Mouse (Mus musculus) forebrain, embryonic 14.5 days (tissue): Measurements from ENCODE around the gene Sema3f. TPM values are rescaled to one million over a fixed set of nuclear protein-coding genes. Genes with fewer than 3 reads are reported as not detected.
"Not testable (repeated sequence)": the region's sequence is repeated elsewhere in the genome, so short reads cannot be mapped to it uniquely, and the experiment has no call there.

Experiments
- ATAC-seq: fragments of 200-750 bp; cut with Nextera tagmentation; 2 replicates; pipeline ENCODE4 v1.8.0; 2017; ENCODE audit warnings: mild to moderate bottlenecking, moderate library complexity
- DNase-seq: peaks from one replicate; pipeline ENCODE4 v3.0.0-alpha.2; 2015; ENCODE audit warnings: low spot score
- H3K27ac ChIP-seq: fragments of 300-500 bp; sonication (generic); 2 replicates; pipeline ENCODE4 v1.5.1; 2014; ENCODE audit warnings: low read depth, mild to moderate bottlenecking, control low read depth, low read length, moderate library complexity
- H3K27me3 ChIP-seq: fragments of 300-500 bp; sonication (generic); replicated peaks from 2 replicates; pipeline ENCODE4 v1.6.1; 2014; ENCODE audit warnings: low read length, control low read depth, mixed read lengths; ENCODE audit not compliant: control insufficient read depth, insufficient read depth
- H3K36me3 ChIP-seq: fragments of 300-500 bp; sonication (generic); 2 replicates; pipeline ENCODE4 v1.6.1; 2014; ENCODE audit warnings: low read length, control low read depth; ENCODE audit not compliant: control insufficient read depth, insufficient read depth
- H3K4me1 ChIP-seq: fragments of 300-500 bp; sonication (generic); 2 replicates; pipeline ENCODE4 v1.6.1; 2014; ENCODE audit warnings: antibody characterized with exemption, low read length, control low read depth; ENCODE audit not compliant: control insufficient read depth, insufficient read depth
- H3K4me2 ChIP-seq: fragments of 300-500 bp; sonication (generic); 2 replicates; pipeline ENCODE4 v1.6.1; 2014; ENCODE audit warnings: mild to moderate bottlenecking, control low read depth, low read length
- H3K4me3 ChIP-seq: fragments of 300-500 bp; sonication (generic); 2 replicates; pipeline ENCODE4 v1.5.1; 2014; ENCODE audit warnings: low read depth, low read length, control low read depth
- H3K9ac ChIP-seq: fragments of 300-500 bp; sonication (generic); 2 replicates; pipeline ENCODE4 v1.6.1; 2014; ENCODE audit warnings: mild to moderate bottlenecking, low read length, control low read depth, moderate library complexity
- H3K9me3 ChIP-seq: fragments of 300-500 bp; sonication (generic); replicated peaks from 2 replicates; pipeline ENCODE4 v1.6.1; 2016; ENCODE audit warnings: low read length, control low read depth, mixed read lengths; ENCODE audit not compliant: control insufficient read depth
- WGBS: fragments of 180-500 bp; shearing (Covaris S2); extraction: QIAGEN DNeasy Blood & Tissue Kit; methylation state at CpG from one replicate; pipeline ENCODE4 v1.1.7; 2014; 5-methylcytosine and 5-hydroxymethylcytosine counted together
- polyA plus RNA-seq: library from polyadenylated mRNA; unstranded; fragments of >200 nt; fragmentation: Nextera tagmentation; extraction: Ambion mirVana; gene quantifications from 2 replicates; pipeline ENCODE4 v1.2.1, GENCODE M21; 2014

The Sema3f gene
- polyA plus RNA-seq, 1 experiment from 2014 or later: 7.4 TPM

GRCm38 (mm10) chr9:107688939-107689338 is 21.3 kb downstream of the Sema3f start:
- H3K4me2 ChIP-seq: no peak overlapping the region
- H3K9me3 ChIP-seq: no peaks in the 10 kb centered on the region
- 81% methylated on average over 7 of the region's 7 CpGs for WGBS
- H3K4me3 ChIP-seq: no peak overlapping the region
- ATAC-seq (no peak), DNase-seq (no peak)
- H3K27me3 ChIP-seq: no peaks in the 10 kb centered on the region
- no peak overlapping the region for H3K27ac ChIP-seq
- H3K4me1 ChIP-seq: peaks cover 4% of the 10 kb centered on the region; the same call in 1 of the 2 replicates
- peaks cover 50% of the 10 kb centered on the region for H3K36me3 ChIP-seq
- no peak overlapping the region for H3K9ac ChIP-seq

- Histone ChIP-seq H3K4me2 (no peak overlapping the region), H3K36me3 (peaks cover 56% of the 10 kb centered on the region), H3K27ac (no peak overlapping the region), H3K4me1 (peaks cover 3% of the 10 kb centered on the region; the same call in 1 of the 2 replicates), H3K9me3 (no peaks in the 10 kb centered on the region), H3K4me3 (no peak overlapping the region), H3K9ac (no peak overlapping the region), H3K27me3 (no peaks in the 10 kb centered on the region)
- DNase-seq (no peak), ATAC-seq (no peak)
- WGBS: 90% methylated on average over 5 of the region's 5 CpGs
Measured at GRCm38 (mm10) chr9:107688415-107688814, 21.9 kb downstream of the Sema3f start.

- H3K27ac ChIP-seq: no peak overlapping the region
- no peak overlapping the region for H3K9ac ChIP-seq
- H3K4me2 ChIP-seq: no peak overlapping the region
- ATAC-seq: peak; percentile 87
- H3K4me1 ChIP-seq: no peaks in the 10 kb centered on the region
- DNase-seq: peak; percentile 63
- peaks cover 56% of the 10 kb centered on the region for H3K36me3 ChIP-seq
- no peaks in the 10 kb centered on the region for H3K27me3 ChIP-seq
- H3K9me3 ChIP-seq: no peaks in the 10 kb centered on the region
- WGBS: 26% methylated on average over 17 of the region's 17 CpGs
- no peak overlapping the region for H3K4me3 ChIP-seq
Measured at GRCm38 (mm10) chr9:107685231-107685981, 24.9 kb downstream of the Sema3f start.

- Histone ChIP-seq H3K27me3 (peaks cover under 1% of the 10 kb centered on the region; the same call in 1 of the 2 replicates), H3K4me1 (no peaks in the 10 kb centered on the region), H3K9me3 (no peaks in the 10 kb centered on the region), H3K4me3 (no peak overlapping the region), H3K9ac (no peak overlapping the region), H3K4me2 (no peak overlapping the region), H3K36me3 (peaks cover 37% of the 10 kb centered on the region), H3K27ac (0 out of 2 replicates have a peak overlapping the region, but pooled peaks have one; percentile 33)
- WGBS: 87% methylated on average over 20 of the region's 20 CpGs
- no peak for ATAC-seq
- DNase-seq: no peak
Measured at GRCm38 (mm10) chr9:107682405-107682804, 27.9 kb downstream of the Sema3f start.

- Histone ChIP-seq H3K27me3 (peaks cover 24% of the 10 kb centered on the region), H3K4me1 (peaks cover 3% of the 10 kb centered on the region), H3K9me3 (no peaks in the 10 kb centered on the region), H3K4me2 (no peak within 1 kb of the TSS), H3K27ac (no peak within 1 kb of the TSS), H3K9ac (no peak within 1 kb of the TSS), H3K36me3 (peaks cover 20% of the 10 kb centered on the region), H3K4me3 (no peak within 1 kb of the TSS)
- DNase-seq (no peak), ATAC-seq (no peak)
- 61% methylated on average over 5 of the region's 5 CpGs for WGBS
Measured at GRCm38 (mm10) chr9:107679501-107679900, 30.8 kb downstream of the Sema3f start, which contains the start of gene Gnat1. Gene Gnat1, minus strand, starts transcription at chr9:107679712.

GRCm38 (mm10) chr9:107678861-107679260 is 31.4 kb downstream of the Sema3f start:
- Histone ChIP-seq H3K4me3 (no peak overlapping the region), H3K4me2 (no peak overlapping the region), H3K27ac (no peak overlapping the region), H3K4me1 (peaks cover 3% of the 10 kb centered on the region), H3K9me3 (no peaks in the 10 kb centered on the region), H3K36me3 (peaks cover 13% of the 10 kb centered on the region), H3K9ac (no peak overlapping the region), H3K27me3 (peaks cover 24% of the 10 kb centered on the region)
- no peak for ATAC-seq
- DNase-seq: no peak
- 92% methylated on average over 2 of the region's 2 CpGs for WGBS

GRCm38 (mm10) chr9:107677819-107678526 is 32.3 kb downstream of the Sema3f start:
- H3K4me3 ChIP-seq, H3K9ac ChIP-seq, H3K36me3 ChIP-seq, H3K4me2 ChIP-seq, H3K9me3 ChIP-seq, ATAC-seq, H3K27ac ChIP-seq, H3K4me1 ChIP-seq: not testable (repeated sequence)
- peak; percentile 89 for DNase-seq
- WGBS: 41% methylated on average over 14 of the region's 14 CpGs
- peaks cover 24% of the 10 kb centered on the region for H3K27me3 ChIP-seq

GRCm38 (mm10) chr9:107677091-107677784 is 33.0 kb downstream of the Sema3f start:
- no peak overlapping the region for H3K9ac ChIP-seq
- H3K27me3 ChIP-seq: peaks cover 24% of the 10 kb centered on the region
- no peaks in the 10 kb centered on the region for H3K9me3 ChIP-seq
- ATAC-seq: no peak; the same call in 1 of the 2 replicates
- WGBS: 24% methylated on average over 17 of the region's 17 CpGs
- no peak overlapping the region for H3K4me3 ChIP-seq
- no peak overlapping the region for H3K27ac ChIP-seq
- DNase-seq: peak; percentile 59
- H3K4me2 ChIP-seq: no peak overlapping the region; the same call in 1 of the 2 replicates
- peaks cover 3% of the 10 kb centered on the region for H3K4me1 ChIP-seq
- H3K36me3 ChIP-seq: 0 out of 2 replicates have a peak, but pooled peaks cover 3% of the 10 kb centered on the region
